Mouse (Mus musculus) 3134 (cell line): ENCODE measurements around the gene Zfp428.

Experiments used
- DNase-seq: peaks from one replicate; pipeline ENCODE4 v3.0.0-alpha.2; 2011; ENCODE audit warnings: low spot score; ENCODE audit not compliant: insufficient read length; ENCODE audit errors: extremely low read depth

The Zfp428 gene

DNA sequence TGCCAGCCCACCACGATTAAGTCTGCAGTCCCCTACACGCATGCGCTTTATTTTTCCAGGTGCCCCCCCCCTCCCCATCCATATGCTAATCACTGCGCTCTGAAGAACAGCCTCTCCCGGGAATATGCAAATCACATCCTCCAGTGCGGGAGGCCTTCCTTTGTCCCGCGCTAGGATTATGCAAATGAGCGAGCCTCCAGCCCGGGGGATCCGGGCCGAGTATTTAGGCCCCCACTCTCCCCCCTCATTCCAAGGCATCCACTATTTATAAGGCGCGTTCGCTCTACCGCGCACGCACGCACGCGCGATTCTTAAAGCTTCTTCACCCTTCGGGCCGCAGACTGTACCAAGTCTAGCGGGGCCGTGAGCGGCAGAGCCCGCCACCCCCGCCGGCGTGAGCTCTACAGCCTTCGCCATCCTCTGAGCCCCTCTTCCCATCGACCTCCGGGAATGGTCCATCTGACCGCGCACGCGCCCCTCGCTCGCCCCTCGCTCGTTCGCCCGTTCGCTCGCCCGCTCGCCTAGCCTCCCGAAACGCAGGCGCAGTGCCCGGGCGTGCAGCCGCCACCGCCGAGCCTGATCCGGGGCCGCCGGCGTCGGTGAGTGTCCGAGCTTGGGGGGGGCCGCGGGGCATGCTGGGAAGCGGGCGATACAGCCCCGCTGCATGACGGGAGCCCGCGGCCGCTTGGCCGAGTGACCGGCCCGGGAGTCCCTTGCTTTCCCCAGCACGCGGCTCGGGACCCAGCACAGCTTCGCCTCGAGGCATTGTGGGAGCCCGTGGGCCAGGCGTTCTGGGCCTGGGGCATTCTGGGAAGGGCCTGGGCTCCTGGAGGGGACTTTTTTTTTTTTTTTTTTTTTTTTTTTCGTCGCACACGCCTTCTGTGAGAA lies at the start of gene Zfp428:
Zfp428 (plus strand) TSS at position 169 of the 888 bp plus-strand sequence.
- DNase-seq: peak; percentile 87

DNA sequence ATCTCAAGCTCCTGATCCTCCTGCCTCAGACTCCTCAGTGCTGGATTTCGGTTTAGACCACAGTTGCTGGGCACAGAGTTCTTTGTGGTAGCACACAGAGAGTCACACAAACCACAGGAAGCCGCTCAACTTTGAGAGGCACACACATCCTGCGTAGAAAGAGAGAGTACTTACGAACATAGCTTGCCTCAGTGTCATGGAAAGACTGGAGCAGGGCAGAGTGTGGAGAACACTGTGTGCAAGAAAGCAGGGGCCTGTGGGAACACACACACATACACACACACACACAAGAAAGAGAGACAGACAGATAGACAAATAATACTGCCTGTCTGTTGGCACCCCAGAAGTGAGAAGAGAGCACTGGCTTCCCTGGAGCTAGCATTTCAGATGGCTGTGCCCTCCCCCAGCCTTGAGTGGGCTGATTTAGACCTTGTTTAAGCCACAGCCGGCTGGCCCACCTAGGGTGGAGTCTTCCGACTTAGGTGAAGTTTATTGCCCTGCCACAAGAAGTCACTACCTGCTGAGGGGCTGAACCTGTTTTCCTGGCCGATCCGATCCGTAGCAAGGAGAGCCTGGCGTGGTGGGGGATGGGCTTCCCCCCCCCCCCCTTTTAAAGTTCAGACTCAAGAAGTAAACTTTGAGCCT lies 49.0 kb upstream of the Zfp428 start:
- DNase-seq: peak; percentile 74

DNA sequence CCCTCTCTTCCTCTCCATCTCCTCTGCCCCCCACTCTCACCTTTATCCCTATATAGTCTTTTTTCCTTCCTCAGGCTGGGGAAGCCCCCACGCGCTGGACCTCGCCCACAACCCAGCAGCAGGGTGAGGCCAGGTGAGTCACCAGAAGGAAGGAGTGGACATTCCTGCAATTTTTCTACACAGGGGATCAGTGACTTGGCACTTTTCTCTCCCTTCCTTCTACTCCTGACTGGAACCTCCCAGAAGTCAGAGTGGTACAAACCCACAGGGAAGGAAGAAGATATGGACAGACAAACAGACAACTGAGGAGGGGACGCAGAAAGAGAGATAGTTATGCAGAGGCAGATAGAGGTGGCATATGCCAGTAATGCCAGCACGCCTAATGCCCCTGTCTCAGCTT lies 47.4 kb upstream of the Zfp428 start:
- peak; percentile 75 for DNase-seq

DNA sequence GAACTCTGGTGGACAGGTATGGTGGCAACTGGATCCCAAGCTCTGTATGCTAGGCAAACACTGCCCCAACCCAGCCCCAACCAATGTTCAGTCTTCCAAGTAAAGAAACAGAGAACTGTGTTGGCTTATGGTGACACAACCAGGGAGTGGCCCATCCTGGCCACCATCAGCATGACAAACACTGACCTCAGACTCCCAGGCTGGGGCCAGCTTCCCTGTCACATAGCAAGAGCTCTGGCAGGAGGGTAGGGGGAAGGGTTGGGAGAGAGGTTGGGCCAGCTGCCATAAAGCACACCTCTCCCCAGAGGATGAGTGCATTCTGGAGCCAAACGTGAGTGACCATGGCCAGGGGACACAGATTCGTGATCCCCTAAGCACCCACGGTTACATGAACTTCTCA lies 47.0 kb upstream of the Zfp428 start:
- peak; percentile 77 for DNase-seq

DNA sequence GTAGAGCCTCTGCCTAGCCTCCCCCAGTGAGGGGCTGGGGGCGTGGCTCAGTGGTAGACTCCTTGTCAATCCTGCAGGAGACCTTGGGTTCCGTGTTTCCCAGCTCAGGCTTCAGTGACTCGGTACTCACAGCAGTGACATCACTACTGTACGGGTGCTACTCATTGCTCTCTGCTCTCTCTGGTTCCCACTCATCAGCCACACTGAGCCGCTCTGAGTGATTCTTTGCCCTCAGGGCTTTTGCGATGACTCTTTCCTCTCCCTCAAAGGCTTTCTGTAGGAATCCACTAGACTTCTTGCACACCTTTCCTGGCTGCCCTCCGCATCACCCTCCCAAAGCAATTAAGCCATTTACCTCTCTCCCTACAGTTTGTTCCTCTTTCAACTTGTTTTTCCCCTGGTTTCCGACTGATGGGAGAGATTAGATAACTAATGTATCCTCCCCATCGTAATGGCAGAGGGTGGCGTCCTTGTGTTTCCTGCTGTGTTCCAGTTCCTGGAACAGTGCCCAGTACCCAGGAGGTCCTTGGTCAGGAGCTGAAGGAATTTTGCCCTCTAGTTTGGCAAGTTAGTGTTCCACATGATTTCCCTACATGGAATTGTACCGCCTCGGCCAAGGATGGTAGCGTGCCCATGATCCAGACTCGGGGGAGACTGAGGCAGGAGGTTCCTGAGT lies 45.3 kb upstream of the Zfp428 start:
- peak; percentile 68 for DNase-seq

DNA sequence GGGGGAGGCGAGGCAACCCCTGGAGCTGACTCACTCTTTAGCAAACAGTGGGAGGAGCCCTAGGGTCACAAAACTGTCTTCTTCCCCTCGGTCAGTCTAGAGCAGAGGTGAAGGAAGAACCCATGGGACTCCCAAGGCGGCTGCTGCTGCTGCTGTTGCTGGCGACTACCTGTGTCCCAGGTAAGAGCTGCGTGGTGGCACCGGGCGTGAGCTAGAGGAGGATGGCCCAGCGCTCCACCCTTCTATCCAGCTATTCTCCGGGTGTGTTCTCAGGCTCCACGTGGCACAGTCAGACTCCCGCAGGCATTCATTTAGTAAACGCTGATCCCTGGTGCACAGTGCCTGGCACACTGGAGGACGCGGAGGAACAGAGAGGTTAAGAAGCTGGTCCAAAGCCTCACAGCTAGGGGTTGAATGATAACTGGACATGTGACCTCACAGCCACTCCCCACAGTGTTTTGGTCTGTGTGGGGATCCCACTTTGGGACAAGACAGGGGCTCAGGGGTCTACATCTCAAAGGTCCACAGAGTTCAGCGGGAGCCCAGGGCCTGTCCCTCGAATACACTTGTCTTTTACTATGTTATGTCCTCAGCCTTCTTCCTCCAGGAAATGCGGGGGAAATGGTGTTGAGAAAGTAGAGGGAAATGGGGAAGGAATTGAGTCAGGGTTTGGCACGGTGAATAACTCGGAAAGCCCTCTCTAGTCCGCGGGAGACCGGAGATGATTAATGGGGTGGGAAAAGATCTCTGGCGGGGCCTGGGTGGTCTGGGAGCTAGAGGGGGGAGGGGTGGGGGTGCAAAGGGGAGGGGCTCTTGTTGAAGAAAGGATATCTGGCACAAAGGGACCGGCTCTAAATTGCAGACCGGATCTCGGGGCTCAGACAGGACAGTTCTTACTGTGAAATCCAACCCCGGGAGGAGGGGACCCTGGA lies 44.2 kb upstream of the Zfp428 start, which contains the start of gene Plaur:
Plaur (plus strand) TSS at position 97 of the 932 bp plus-strand sequence.
- DNase-seq: peak; percentile 80

DNA sequence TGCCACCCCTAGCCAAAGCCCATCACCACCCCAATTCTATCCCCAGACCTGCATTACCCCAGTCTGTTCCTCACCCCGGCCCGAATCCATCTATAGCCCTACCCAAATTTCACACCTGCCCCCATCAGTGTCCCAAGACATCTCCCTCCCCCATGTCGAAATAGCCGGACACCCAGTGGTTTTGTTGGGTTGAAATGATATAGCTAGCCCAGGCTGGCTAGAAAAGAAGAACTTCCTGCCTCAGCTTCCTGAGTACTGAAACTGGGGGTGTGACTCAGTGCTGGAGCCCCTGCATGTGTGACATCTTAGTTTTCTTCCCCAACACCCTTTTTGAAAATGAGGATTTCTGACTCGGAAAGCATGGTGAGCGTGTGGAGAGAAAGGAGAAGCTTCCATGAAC lies 40.0 kb upstream of the Zfp428 start:
- DNase-seq: no peak

DNA sequence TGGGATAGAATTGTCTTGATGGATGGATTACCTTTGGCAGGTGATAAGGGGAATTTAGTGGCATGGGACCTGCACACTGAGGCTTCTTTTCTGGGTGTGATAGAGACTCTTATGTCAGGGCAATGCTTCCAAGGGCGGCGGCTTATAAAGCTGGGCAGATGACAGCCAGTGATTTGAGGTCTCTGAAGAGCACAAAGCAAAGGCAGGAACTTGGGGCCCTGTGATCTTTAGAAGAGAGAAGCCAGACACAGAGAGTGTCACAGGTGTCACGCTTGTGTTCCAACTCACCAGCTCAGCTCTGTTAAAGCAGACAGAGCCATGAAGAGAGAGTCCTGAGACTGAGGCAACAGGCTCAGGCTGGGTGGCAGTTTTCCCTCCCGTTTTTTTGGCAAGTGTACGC lies 38.9 kb upstream of the Zfp428 start:
- DNase-seq: no peak

DNA sequence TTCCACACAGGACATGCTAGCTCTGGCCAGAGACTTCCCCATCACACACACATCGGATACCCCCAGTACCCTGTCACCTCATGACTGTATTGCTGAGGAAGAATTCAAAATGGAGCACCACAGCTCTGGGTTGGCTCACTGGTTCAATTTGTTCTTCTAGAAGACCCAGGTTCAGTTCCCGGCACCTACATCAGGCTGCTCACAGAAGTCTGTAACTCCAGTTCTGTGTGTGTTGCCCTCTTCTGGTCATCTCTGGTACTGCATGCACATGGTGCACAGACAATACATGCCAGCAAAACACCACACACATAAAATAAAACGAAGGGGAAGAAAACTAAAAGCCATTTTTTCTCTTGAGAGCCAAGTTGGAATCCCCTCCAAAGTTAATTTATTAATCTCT lies 37.7 kb upstream of the Zfp428 start:
- DNase-seq: no peak

DNA sequence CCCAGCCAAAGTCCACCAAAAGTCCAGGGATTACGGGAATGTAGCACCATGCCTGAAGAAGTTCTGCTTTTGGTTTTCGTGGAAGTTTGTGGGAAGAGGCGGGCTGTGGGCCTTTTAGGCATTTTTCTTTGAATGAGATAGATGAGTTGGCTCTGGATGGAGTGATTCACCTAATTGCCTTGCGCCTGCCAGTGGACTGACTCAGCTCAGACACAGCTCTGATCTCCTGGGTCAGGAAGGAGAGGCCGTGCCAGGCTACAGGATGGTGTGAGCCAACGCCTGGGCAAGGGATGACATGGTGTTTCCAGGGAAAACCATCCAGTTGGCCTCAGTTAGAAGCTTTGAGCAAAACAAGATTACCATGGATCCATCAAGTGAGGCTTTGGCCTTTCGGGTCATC lies 36.5 kb upstream of the Zfp428 start:
- peak; percentile 78 for DNase-seq

DNA sequence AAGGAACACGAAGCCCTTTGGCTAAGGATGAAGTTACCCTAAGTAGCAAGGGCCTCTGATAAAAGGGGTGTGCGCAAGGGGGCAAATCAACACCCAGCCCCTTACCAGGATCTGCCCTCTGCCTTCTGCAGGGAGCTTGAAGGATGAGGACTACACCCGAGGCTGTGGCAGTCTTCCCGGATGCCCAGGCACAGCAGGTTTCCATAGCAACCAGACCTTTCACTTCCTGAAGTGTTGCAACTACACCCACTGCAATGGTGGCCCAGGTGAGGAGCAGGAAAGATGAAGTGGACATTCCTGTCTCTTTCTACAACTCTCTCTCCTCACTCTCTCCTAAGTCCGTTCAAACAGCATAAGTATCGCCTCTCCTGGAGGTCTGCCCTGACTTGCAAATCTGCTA lies 34.4 kb upstream of the Zfp428 start:
- no peak for DNase-seq

DNA sequence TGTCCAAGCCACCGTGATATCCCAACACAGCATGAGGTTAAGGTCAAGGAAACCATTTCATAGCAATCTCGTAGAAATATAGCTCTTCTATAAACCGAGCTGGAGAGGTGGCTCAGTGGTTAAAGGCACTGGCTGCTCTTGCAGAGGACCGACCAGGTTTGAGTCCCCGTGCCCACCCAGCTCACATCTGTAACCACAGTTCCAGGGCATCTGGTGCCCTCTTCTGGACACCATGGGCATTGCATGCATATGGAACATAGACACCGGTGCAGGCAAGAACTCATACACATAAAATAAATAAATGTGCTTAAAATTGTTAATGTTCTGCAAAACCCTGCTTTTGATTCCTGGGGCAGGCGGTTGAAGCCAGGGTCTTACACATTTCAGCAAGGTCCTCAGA lies 33.9 kb upstream of the Zfp428 start:
- no peak for DNase-seq

DNA sequence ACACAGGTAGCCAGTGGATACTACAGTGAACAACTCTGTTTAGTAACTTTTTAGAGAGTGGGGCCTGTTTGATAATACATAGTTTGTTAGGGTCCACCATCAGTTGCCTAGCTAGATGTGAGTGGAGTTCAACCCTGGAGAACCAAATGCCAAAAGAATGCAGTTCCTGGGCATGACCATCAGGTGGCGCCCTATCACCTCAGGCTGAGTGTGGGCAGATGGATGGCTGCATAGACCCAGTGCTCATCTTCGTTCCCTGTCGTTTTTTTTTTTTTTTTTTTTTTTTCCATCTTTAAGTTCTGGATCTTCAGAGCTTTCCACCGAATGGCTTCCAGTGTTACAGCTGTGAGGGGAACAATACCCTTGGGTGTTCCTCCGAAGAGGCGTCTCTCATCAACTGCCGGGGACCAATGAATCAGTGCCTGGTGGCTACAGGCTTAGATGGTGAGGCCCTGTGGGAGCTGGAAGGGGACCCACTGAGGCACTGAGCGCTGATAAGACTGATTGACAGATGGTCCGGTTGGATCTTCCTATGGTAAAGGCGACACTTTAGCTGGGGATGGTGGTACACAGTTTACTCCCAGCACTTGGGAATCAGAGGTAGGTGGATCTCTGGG lies 32.8 kb upstream of the Zfp428 start:
- no peak for DNase-seq

DNA sequence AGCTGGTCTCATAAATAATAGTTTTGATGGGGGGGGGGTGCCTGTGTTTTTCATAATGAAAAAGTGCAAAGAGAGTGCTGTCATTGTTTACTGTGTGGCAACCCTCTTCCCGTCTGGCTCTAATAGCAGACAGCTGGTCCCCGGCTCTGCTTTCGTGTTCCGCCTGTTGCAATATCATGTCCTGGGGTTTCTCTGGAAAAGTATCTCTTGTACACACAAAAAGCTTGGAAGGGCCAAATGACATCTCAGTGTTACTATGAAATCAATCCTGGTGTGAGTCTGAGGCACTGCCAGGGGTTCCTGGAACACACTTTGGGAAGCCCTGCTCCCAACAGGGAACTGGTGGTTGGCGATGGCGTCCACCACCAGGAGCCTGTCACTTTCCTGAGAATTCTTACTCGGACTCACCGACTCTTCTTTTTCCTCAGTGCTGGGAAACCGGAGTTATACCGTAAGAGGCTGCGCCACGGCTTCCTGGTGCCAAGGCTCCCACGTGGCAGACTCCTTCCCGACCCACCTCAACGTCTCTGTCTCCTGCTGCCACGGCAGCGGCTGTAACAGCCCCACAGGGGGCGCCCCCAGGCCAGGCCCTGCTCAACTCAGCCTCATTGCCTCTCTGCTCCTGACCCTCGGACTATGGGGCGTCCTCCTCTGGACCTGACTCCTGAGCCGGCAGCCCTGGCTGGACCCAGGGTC lies 31.8 kb upstream of the Zfp428 start:
- no peak for DNase-seq

DNA sequence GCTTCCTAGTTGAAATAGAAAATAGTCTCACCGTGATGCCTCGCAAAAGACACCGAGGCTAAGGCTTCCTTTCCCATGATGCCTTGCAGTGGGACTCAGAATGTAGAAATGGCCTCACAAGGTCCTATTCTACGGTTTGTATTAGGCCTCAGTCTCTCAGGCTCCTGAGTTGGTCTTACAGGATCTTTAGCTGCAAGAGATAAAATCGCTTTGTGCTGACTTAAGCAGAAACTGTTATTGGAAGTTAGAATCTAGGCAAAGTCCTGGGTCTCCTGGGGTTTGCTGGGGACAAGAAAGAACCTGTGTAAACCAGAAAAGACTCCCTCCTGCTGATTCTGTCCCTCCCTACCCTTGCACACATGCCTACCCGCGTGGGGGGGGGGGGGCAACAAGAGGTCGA lies 30.5 kb upstream of the Zfp428 start:
- no peak for DNase-seq

DNA sequence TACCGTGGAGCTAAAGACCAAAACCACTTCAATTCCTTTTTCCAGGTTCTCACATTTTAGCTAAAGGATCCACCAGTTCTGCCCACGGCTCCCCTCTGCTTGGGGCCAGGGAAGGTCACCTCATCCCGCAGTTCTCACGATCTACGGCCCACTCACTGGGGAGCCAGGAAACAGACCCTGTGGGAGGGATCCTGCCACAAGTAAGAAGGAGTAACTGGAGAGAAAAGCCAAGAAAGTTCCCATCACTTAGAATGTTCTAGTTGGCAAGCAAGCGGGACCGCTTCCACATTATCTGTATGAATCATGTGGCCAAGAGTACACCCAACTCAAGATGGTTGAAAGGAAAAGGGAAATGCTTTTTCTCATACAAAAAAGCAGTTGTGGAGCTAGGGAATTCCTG lies 29.9 kb upstream of the Zfp428 start:
- DNase-seq: no peak

DNA sequence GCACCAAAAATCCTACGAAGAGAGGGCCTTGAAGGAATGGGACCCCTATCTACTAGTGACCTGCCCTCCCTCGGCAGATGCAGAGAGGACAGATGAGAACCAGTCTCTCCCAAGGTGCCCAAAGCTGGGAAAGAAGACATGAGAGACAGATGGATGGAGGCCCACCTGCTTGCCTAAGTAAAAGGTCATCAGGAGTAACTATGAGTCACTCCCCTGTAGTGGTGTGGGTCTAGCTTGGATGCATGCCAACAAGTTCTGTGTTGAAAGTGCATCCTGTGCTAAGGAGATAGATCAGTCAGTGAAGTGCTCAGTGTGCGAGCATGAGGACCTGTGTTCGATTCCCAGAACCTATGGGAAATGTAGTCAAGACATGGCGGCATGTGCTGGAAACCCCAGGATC lies 27.9 kb upstream of the Zfp428 start:
- DNase-seq: no peak

DNA sequence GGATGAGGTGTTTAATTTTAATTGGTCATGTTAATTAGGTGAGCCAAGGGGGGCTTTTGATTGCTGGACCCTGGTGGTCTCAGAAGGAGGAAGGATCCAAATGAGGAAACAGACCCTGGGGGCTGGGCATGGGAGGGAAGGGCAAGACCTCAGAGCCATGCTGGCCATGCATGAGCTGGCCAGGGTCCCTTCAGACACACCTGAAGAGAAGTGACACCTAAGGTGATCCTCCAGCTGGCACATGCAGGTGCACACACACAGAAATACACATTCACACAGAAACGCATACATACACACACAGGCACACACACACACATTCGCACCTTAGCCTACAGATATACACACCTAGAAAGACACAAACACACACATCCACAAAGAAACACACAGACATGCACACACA lies 27.1 kb upstream of the Zfp428 start:
- no peak for DNase-seq

DNA sequence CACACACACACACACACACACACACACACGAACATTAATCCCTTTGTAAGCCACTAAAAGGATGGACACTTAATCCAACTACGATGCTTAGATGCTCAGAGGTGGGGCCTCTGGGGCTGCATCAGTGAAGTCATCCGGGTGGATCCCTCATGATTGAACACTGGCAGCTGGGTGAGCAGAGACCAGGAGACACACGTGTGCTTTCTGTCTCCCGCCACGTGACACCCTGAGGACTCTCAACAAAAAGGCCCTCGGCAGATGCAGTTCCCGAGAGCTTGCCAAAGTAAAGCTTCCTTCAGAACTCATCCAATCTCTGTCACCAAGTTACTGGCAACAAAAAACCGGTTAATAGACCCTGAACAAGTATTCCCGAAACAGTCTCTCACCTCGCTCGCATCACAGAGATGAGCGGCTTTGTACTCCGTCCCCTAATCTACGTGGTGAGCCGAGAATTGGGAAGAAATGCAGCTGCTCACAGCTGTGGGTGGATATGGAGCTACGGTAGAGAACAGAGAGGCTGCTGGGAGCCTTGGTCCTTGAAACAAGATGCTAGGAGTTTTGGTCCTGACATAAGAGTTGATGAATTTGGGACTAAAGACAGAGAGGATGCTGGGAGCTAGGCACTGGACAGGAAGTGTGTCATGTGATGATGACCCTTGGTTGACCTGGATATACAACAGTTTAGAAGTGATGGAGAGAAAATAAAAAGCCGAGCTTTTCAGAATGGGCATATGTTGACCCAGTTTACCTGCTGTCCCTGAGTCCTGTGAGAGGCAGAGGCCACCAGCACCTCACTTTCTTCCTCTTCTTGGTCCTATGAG lies 26.5 kb upstream of the Zfp428 start:
- no peak for DNase-seq
